Mouse (Mus musculus) embryonic fibroblast, embryonic 13.5 days (primary cell): Measurements from ENCODE around the gene Map3k20. TPM values are rescaled to one million over a fixed set of nuclear protein-coding genes. Genes with fewer than 3 reads are reported as not detected.

Source experiments
- H3K27ac ChIP-seq: 2 replicates; pipeline ENCODE4 v1.5.1; 2012; ENCODE audit warnings: low read length, control low read depth, inconsistent platforms; ENCODE audit not compliant: insufficient read depth
- H3K4me1 ChIP-seq: 2 replicates; pipeline ENCODE4 v1.6.1; 2011; ENCODE audit warnings: low read length; ENCODE audit not compliant: control insufficient read depth, insufficient read depth
- H3K4me3 ChIP-seq: 2 replicates; pipeline ENCODE4 v1.5.1; 2011; ENCODE audit warnings: mild to moderate bottlenecking, control low read depth, low read length; ENCODE audit not compliant: insufficient read depth
- CTCF ChIP-seq: IDR thresholded peaks from 2 replicates; pipeline ENCODE4 v1.5.1; 2011; ENCODE audit warnings: mild to moderate bottlenecking, control low read depth, low read length, moderate library complexity, borderline replicate concordance; ENCODE audit not compliant: insufficient read depth
- POLR2A ChIP-seq: IDR thresholded peaks from 2 replicates; pipeline ENCODE4 v1.6.1; 2011; ENCODE audit warnings: low read depth, mild to moderate bottlenecking, control low read depth, low read length, moderate library complexity
- polyA plus RNA-seq: library from polyadenylated mRNA; stranded (reverse); fragments of >200 nt; gene quantifications from 2 replicates; pipeline ENCODE4 v1.2.4, GENCODE M21; 2011; ENCODE audit warnings: low read depth; ENCODE audit not compliant: missing spikeins, insufficient read length

The Map3k20 gene
- polyA plus RNA-seq, 1 experiment = 103 TPM

GRCm38 (mm10) chr2:72406701-72407100, 121.3 kb downstream of the Map3k20 start:
- no peaks in the 10 kb centered on the region for H3K4me1 ChIP-seq
- H3K27ac ChIP-seq = no peak overlapping the region
- H3K4me3 ChIP-seq = no peak overlapping the region
- TF ChIP-seq CTCF = no peak
- no peak for TF ChIP-seq POLR2A

- no peak overlapping the region for H3K27ac ChIP-seq
- no peak overlapping the region for H3K4me3 ChIP-seq
- H3K4me1 ChIP-seq = no peaks in the 10 kb centered on the region
- TF ChIP-seq CTCF = no peak
- no peak for TF ChIP-seq POLR2A
These were observed 122.1 kb downstream of the Map3k20 start for GRCm38 (mm10) chr2:72407341-72408092.

- H3K4me1 ChIP-seq = no peaks in the 10 kb centered on the region
- no peak overlapping the region for H3K27ac ChIP-seq
- TF ChIP-seq POLR2A (no peak), CTCF (no peak)
- no peak overlapping the region for H3K4me3 ChIP-seq
These were observed 124.5 kb downstream of the Map3k20 start for GRCm38 (mm10) chr2:72409968-72410367.

GRCm38 (mm10) chr2:72412266-72412665, 126.8 kb downstream of the Map3k20 start:
- TF ChIP-seq POLR2A (no peak), CTCF (no peak)

DNA sequence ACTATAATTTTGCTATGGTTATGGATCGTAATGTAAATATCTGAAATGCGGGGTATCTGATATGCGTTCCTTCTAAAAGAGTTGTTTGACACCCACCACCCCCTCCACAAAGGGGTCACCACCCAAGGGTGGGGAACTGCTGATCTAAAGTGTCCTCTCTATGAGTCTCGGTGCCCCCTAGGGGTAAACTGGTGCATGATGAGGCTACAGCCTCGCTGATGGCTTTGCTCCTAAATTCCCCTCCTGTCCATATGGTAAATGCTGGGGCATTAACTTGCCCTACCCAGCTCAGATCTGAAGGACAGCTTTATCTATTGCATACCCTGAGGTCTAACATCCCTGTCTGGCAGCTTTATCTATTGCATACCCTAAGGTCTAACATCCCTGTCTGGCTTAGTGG, 130.0 kb downstream of the Map3k20 start:
- Histone ChIP-seq H3K27ac (no peak overlapping the region), H3K4me3 (no peak overlapping the region), H3K4me1 (0 out of 2 replicates have a peak, but pooled peaks cover 4% of the 10 kb centered on the region)
- TF ChIP-seq POLR2A (no peak), CTCF (no peak)

More at GRCm38 (mm10) chr2:72412266-72412665, 126.8 kb downstream of the Map3k20 start:
- H3K4me3 ChIP-seq = no peak overlapping the region
- no peak overlapping the region for H3K27ac ChIP-seq
- no peaks in the 10 kb centered on the region for H3K4me1 ChIP-seq

DNA sequence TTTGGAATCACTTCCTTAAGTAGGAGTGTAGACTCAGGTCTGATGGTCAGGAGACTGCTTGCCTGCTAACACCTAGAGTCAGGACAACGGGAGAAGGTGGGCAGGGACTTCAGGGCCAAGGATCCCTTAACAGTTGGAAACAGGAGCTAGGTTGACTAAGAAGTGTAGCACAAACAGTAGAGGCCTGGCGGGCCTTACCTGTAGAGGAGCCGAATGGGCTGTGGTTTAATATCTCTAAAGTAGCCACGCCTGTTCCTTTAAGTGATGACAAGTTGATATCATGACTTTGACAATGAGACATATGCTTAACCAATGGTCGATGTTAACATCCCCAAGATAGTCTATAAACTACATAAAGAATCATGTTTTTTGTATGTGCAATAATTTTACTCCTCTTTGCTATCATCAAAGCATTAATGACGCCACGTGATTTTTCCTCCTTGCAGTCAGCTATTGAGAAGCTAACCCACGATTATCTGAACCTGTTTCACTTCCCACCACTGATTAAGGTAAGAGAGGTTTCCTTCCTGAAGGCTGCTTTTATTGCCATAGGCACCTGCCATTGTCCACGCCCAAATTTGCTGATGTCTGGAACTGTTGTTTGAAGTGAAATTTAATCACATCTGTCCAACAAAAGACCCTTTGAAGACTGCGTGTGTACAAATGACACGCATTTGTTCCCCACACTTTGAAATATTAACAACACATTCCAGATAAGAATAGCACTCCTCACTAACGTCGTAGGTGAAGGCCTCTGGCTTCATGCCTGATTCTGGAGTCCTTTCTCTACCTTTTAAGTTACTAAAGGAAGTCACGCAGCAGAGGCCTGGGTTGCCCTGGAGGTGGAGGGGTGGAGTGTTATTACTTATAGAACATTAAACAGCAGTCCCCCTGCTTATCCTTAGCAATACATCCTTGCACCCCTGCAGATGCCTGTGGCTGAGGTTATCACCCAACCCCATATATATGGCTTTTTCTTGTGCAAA, 131.0 kb downstream of the Map3k20 start:
- Histone ChIP-seq H3K27ac (no peak overlapping the region), H3K4me3 (no peak overlapping the region), H3K4me1 (0 out of 2 replicates have a peak, but pooled peaks cover 5% of the 10 kb centered on the region)
- TF ChIP-seq POLR2A (no peak), CTCF (no peak)

DNA sequence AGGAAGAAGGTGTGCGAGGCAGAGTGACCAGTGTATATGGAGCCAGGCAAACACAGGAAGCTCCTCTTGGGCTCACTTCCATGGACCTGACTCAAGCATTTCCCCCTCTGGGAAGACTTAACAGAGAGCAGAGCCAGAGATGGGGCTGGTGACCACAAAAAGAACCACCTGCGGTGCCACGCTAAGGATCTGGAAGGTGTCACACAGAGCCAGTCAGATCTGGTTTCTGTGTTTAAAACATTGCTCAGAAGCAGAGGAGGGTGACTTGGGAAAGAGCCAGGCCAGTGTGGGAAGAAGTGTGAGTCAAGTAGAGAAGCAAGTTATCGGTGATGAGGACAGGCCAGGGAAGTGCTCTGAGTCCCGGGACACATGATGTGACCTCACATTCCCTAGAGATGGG, 135.1 kb downstream of the Map3k20 start:
- no peak overlapping the region for H3K4me3 ChIP-seq
- H3K4me1 ChIP-seq = peaks cover 5% of the 10 kb centered on the region; the same call in 1 of the 2 replicates
- H3K27ac ChIP-seq = 0 out of 2 replicates have a peak overlapping the region, but pooled peaks have one; percentile 2
- TF ChIP-seq CTCF (no peak), POLR2A (no peak)

GRCm38 (mm10) chr2:72424656-72425055, 139.2 kb downstream of the Map3k20 start:
- TF ChIP-seq CTCF = no peak
- TF ChIP-seq POLR2A = no peak

GRCm38 (mm10) chr2:72426776-72427175, 141.3 kb downstream of the Map3k20 start:
- no peak for TF ChIP-seq CTCF
- TF ChIP-seq POLR2A = no peak
- no peak overlapping the region for H3K27ac ChIP-seq

More at GRCm38 (mm10) chr2:72424656-72425055, 139.2 kb downstream of the Map3k20 start:
- no peak overlapping the region for H3K27ac ChIP-seq
- H3K4me3 ChIP-seq = no peak overlapping the region
- H3K4me1 ChIP-seq = peaks cover 5% of the 10 kb centered on the region; the same call in 1 of the 2 replicates

GRCm38 (mm10) chr2:72427288-72427687, 141.9 kb downstream of the Map3k20 start:
- TF ChIP-seq POLR2A = no peak
- no peak for TF ChIP-seq CTCF
- H3K4me1 ChIP-seq = no peaks in the 10 kb centered on the region; the same call in 1 of the 2 replicates
- H3K4me3 ChIP-seq = no peak overlapping the region
- no peak overlapping the region for H3K27ac ChIP-seq

More at GRCm38 (mm10) chr2:72426776-72427175, 141.3 kb downstream of the Map3k20 start:
- no peak overlapping the region for H3K4me3 ChIP-seq
- no peaks in the 10 kb centered on the region; the same call in 1 of the 2 replicates for H3K4me1 ChIP-seq
